Mouse (Mus musculus) erythroblast, embryonic 14.5 days (primary cell): Measurements from ENCODE around the gene Entpd7.

Experiments
- GATA1 ChIP-seq: IDR thresholded peaks from 2 replicates; pipeline ENCODE4 v1.6.1; 2012; ENCODE audit warnings: low read length, inconsistent platforms, mixed read lengths
- TAL1 ChIP-seq: IDR thresholded peaks from 3 replicates; pipeline ENCODE4 v1.6.1; 2012; ENCODE audit warnings: low read length, inconsistent platforms, mixed read lengths

DNA sequence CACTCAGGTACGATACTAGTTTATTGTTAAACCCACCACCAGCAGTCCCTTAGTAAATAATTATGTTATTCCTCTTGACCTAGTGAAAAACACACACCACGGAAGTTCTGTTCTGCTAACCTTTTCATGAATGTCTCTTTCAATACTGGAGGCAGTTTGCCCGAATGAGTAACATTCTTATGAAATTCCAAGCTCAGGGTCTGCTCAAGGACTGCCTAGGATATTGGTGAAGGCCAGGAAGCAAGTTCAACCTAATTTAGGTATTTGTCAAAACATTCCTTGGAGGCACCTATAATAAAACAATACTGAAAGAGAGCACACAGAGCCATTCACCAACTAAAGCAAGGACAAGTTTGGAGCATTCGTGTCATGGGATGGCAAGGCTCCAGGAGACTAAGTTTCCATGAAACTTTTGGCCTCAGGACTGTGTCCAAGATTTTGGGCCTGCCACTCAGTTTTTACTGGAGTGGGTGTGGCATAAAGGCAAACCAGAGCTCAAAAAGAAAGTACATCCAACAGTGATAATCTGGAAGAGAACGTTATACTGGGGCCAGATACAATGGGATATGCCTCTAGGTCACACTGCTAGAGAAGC is 80.0 kb downstream of the Entpd7 start:
- no peak for TF ChIP-seq TAL1
- no peak for TF ChIP-seq GATA1
